In the genomic region with DNA sequence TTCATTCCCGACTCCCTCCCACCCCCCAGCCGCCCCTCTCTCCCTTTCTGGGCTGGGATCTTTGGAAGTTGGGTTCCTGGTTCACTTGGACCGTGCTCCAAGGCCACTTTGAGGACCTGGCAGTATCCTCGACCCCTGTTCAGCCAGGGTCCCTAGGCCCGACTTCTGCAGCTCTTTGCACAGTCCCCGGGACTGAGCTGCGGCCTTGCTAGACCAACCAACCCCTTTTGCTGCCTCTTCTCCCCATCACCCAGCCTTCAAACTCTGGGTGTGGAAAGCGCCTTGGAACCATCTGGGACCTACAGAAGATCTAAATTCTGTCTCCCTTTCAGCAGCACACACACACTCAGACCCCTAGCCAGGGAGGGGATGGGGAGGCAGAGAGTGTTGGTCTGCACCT, we compare ENCODE assay signal across 8 mouse cellular contexts. TPM values are rescaled to one million over a fixed set of nuclear protein-coding genes. Genes with fewer than 3 reads are reported as not detected.
DNase-seq lines count a peak whose midpoint lies in the region; ATAC-seq lines count a peak whose summit lies in the region.

No protein-coding gene starts in this region.

- peak overlapping the region; percentile 96 for H3K4me3 ChIP-seq in lung, embryonic 15.5 days
- H3K4me3 ChIP-seq in embryonic facial prominence, embryonic 12.5 days = peak overlapping the region; percentile 86
- peak overlapping the region; percentile 88 for H3K4me3 ChIP-seq in intestine, embryonic 14.5 days (ENCODE audit: low read depth, low read length)
- H3K4me3 ChIP-seq in neural tube, embryonic 12.5 days = peak overlapping the region; percentile 78

- H3K4me2 ChIP-seq in lung, embryonic 15.5 days = peak overlapping the region; percentile 82
- peak overlapping the region; percentile 75 for H3K4me2 ChIP-seq in embryonic facial prominence, embryonic 12.5 days (replicated peaks)
- H3K4me2 ChIP-seq in intestine, embryonic 14.5 days (ENCODE audit: low read length) = peak overlapping the region; percentile 59
- peak overlapping the region; percentile 72 for H3K4me2 ChIP-seq in neural tube, embryonic 12.5 days (replicated peaks)

- H3K27ac ChIP-seq in lung, embryonic 15.5 days = peak overlapping the region; percentile 72
- H3K27ac ChIP-seq in embryonic facial prominence, embryonic 12.5 days = peak overlapping the region; percentile 72
- peak overlapping the region; percentile 43; the same call in 1 of the 2 replicates for H3K27ac ChIP-seq in intestine, embryonic 14.5 days (ENCODE audit: low read depth)
- no peak overlapping the region for H3K27ac ChIP-seq in neural tube, embryonic 12.5 days

- H3K9ac ChIP-seq in lung, embryonic 15.5 days = peak overlapping the region; percentile 93
- H3K9ac ChIP-seq in embryonic facial prominence, embryonic 12.5 days = peak overlapping the region; percentile 82
- peak overlapping the region; percentile 83 for H3K9ac ChIP-seq in intestine, embryonic 14.5 days (ENCODE audit: low read length)
- H3K9ac ChIP-seq in neural tube, embryonic 12.5 days = peak overlapping the region; percentile 83

- no peak for DNase-seq in lung, postnatal 14 days
- DNase-seq in intestine, embryonic 14.5 days (ENCODE audit: low spot score) = no peak
- DNase-seq in ovary, adult 18-20 months (ENCODE audit: low spot score) = no peak
- DNase-seq in embryo, embryonic 10.5 days (ENCODE audit: low spot score) = no peak
- no peak for DNase-seq in retina, postnatal 1 day

- ATAC-seq in lung, embryonic 15.5 days (ENCODE audit: borderline replicate concordance, extremely low read depth, low FRiP score, low TSS enrichment) = no peak
- ATAC-seq in embryonic facial prominence, embryonic 12.5 days (ENCODE audit: insufficient number of reproducible peaks, insufficient read depth, low FRiP score, low TSS enrichment) = no peak
- 0 out of 2 replicates have a peak, but pooled peaks have one; percentile 14 for ATAC-seq in intestine, embryonic 14.5 days (replicated peaks; ENCODE audit: low FRiP score, low TSS enrichment, low read depth)
- peak; percentile 33 for ATAC-seq in neural tube, embryonic 12.5 days (ENCODE audit: low FRiP score, low read depth)

- no peaks in the 10 kb centered on the region for H3K27me3 ChIP-seq in lung, embryonic 15.5 days
- no peaks in the 10 kb centered on the region for H3K27me3 ChIP-seq in embryonic facial prominence, embryonic 12.5 days
- H3K27me3 ChIP-seq in intestine, embryonic 14.5 days (replicated peaks; ENCODE audit: control insufficient read depth, insufficient read depth, low read length) = no peaks in the 10 kb centered on the region
- no peaks in the 10 kb centered on the region for H3K27me3 ChIP-seq in neural tube, embryonic 12.5 days (replicated peaks)

- WGBS in lung, embryonic 15.5 days = 2% methylated on average over 7 of the region's 8 CpGs
- WGBS in embryonic facial prominence, embryonic 12.5 days = 6% methylated on average over 7 of the region's 8 CpGs
- 3% methylated on average over 7 of the region's 8 CpGs for WGBS in intestine, embryonic 14.5 days
- WGBS in neural tube, embryonic 12.5 days = 5% methylated on average over 8 of the region's 8 CpGs

- H3K36me3 ChIP-seq in lung, embryonic 15.5 days = peaks cover 13% of the 10 kb centered on the region
- peaks cover 32% of the 10 kb centered on the region for H3K36me3 ChIP-seq in embryonic facial prominence, embryonic 12.5 days
- H3K36me3 ChIP-seq in intestine, embryonic 14.5 days (ENCODE audit: control insufficient read depth, insufficient read depth, low read length) = peaks cover 28% of the 10 kb centered on the region
- H3K36me3 ChIP-seq in neural tube, embryonic 12.5 days = peaks cover 39% of the 10 kb centered on the region

- H3K4me1 ChIP-seq in lung, embryonic 15.5 days = peaks cover 16% of the 10 kb centered on the region
- H3K4me1 ChIP-seq in embryonic facial prominence, embryonic 12.5 days = peaks cover 17% of the 10 kb centered on the region
- peaks cover 17% of the 10 kb centered on the region for H3K4me1 ChIP-seq in intestine, embryonic 14.5 days (replicated peaks; ENCODE audit: control insufficient read depth, insufficient read depth, low read length)
- peaks cover 17% of the 10 kb centered on the region for H3K4me1 ChIP-seq in neural tube, embryonic 12.5 days

- H3K9me3 ChIP-seq in lung, embryonic 15.5 days = no peaks in the 10 kb centered on the region
- 0 out of 2 replicates have a peak, but pooled peaks cover 4% of the 10 kb centered on the region for H3K9me3 ChIP-seq in embryonic facial prominence, embryonic 12.5 days
- no peaks in the 10 kb centered on the region for H3K9me3 ChIP-seq in intestine, embryonic 14.5 days (ENCODE audit: control insufficient read depth, low read length)
- no peaks in the 10 kb centered on the region for H3K9me3 ChIP-seq in neural tube, embryonic 12.5 days

RNA-seq across cellular contexts. Expression of a gene that starts 0.4 kb away (rescaled TPM):
- 157 and 168 TPM in 2 replicates for polyA plus RNA-seq in lung, embryonic 15.5 days (2015; fragmentation: Nextera tagmentation; extraction: Ambion mirVana)
- polyA plus RNA-seq in embryonic facial prominence, embryonic 12.5 days (2016; fragmentation: Nextera tagmentation; extraction: Ambion mirVana) = 128 and 135 TPM in 2 replicates
- polyA plus RNA-seq in intestine, embryonic 14.5 days (2014; fragmentation: Nextera tagmentation; extraction: Ambion mirVana) = 174 and 189 TPM in 2 replicates
- polyA plus RNA-seq in neural tube, embryonic 12.5 days (2016; fragmentation: Nextera tagmentation; extraction: Ambion mirVana) = 128 and 131 TPM in 2 replicates

RNA-seq across cellular contexts. Expression of a gene that starts 4.6 kb away (rescaled TPM):
- 3.4 and 13.5 TPM in 2 replicates for polyA plus RNA-seq in lung, embryonic 15.5 days (2015; fragmentation: Nextera tagmentation; extraction: Ambion mirVana)
- 0.89 and 2.1 TPM in 2 replicates for polyA plus RNA-seq in embryonic facial prominence, embryonic 12.5 days (2016; fragmentation: Nextera tagmentation; extraction: Ambion mirVana)
- polyA plus RNA-seq in intestine, embryonic 14.5 days (2014; fragmentation: Nextera tagmentation; extraction: Ambion mirVana) = 3.1 and 3.3 TPM in 2 replicates
- polyA plus RNA-seq in neural tube, embryonic 12.5 days (2016; fragmentation: Nextera tagmentation; extraction: Ambion mirVana) = 0.92 and 0.94 TPM in 2 replicates

RNA-seq across cellular contexts. Expression of a gene that starts 5.0 kb away (rescaled TPM):
- polyA plus RNA-seq in lung, embryonic 15.5 days (2015; fragmentation: Nextera tagmentation; extraction: Ambion mirVana) = 0.11 TPM in 1 of 2 replicates, not detected in the other
- not detected in 2 replicates for polyA plus RNA-seq in embryonic facial prominence, embryonic 12.5 days (2016; fragmentation: Nextera tagmentation; extraction: Ambion mirVana)
- 0.08 TPM in 1 of 2 replicates, not detected in the other for polyA plus RNA-seq in intestine, embryonic 14.5 days (2014; fragmentation: Nextera tagmentation; extraction: Ambion mirVana)
- polyA plus RNA-seq in neural tube, embryonic 12.5 days (2016; fragmentation: Nextera tagmentation; extraction: Ambion mirVana) = 0.13 and 0.19 TPM in 2 replicates

RNA-seq across cellular contexts. Expression of a gene that starts 9.2 kb away (rescaled TPM):
- not detected in 2 replicates for polyA plus RNA-seq in lung, embryonic 15.5 days (2015; fragmentation: Nextera tagmentation; extraction: Ambion mirVana)
- not detected in 2 replicates for polyA plus RNA-seq in embryonic facial prominence, embryonic 12.5 days (2016; fragmentation: Nextera tagmentation; extraction: Ambion mirVana)
- not detected in 2 replicates for polyA plus RNA-seq in intestine, embryonic 14.5 days (2014; fragmentation: Nextera tagmentation; extraction: Ambion mirVana)
- not detected in 2 replicates for polyA plus RNA-seq in neural tube, embryonic 12.5 days (2016; fragmentation: Nextera tagmentation; extraction: Ambion mirVana)

RNA-seq across cellular contexts. Expression of a gene that starts 14.3 kb away (rescaled TPM):
- 45.0 and 49.4 TPM in 2 replicates for polyA plus RNA-seq in lung, embryonic 15.5 days (2015; fragmentation: Nextera tagmentation; extraction: Ambion mirVana)
- polyA plus RNA-seq in embryonic facial prominence, embryonic 12.5 days (2016; fragmentation: Nextera tagmentation; extraction: Ambion mirVana) = 59.7 and 71.7 TPM in 2 replicates
- 37.4 and 40.6 TPM in 2 replicates for polyA plus RNA-seq in intestine, embryonic 14.5 days (2014; fragmentation: Nextera tagmentation; extraction: Ambion mirVana)
- polyA plus RNA-seq in neural tube, embryonic 12.5 days (2016; fragmentation: Nextera tagmentation; extraction: Ambion mirVana) = 62.3 and 71.7 TPM in 2 replicates

Comparison
In these comparisons a context has a peak if more than half of its experiments do, and no peak if none do; other contexts are left out.
1. ATAC-seq: peak in intestine, embryonic 14.5 days (single experiment) and neural tube, embryonic 12.5 days (single experiment); none in lung, embryonic 15.5 days (single experiment) and embryonic facial prominence, embryonic 12.5 days (single experiment).
2. Peak in every context shown above with its lines, with median percentiles within 50 percentile points of each other: H3K4me2 ChIP-seq, H3K4me3 ChIP-seq and H3K9ac ChIP-seq.